Mouse (Mus musculus): ENCODE data around the gene M1ap.

DNA sequence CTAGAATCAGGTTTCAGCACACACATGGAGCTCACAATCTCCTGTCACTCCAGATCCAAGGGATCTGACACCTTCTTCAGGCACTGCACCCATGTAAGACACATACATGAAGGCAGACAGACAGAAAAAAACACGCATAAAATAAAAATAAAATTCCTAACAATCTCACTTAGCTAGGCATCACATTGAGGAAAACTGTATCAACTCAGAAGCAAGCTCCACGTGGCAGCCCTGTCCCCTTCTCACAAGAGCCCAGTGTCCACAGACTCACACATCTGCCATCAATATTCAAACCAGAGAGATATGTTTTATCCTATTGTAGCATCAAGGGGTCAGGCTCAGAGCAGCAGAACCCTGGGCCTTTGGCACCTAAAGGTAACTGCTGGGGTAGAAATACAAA, 57.6 kb downstream of the M1ap start:
- TF ChIP-seq CTCF (IDR thresholded peaks at IDR 0.05), result no peak
- TF ChIP-seq POLR2A (IDR thresholded peaks at IDR 0.05; ENCODE audit: insufficient read depth, low read depth, low read length), result no peak
- TF ChIP-seq EP300 (IDR thresholded peaks at IDR 0.05; ENCODE audit: insufficient read depth, low read depth, low read length), result no peak
